Mouse (Mus musculus): ENCODE data around the gene Gm20662.

Gene Gm20662

GRCm38 (mm10) chr9:108054331-108055040 is 58.3 kb downstream of the Gm20662 start:
- DNase-seq (ENCODE audit: low read depth), result no peak

GRCm38 (mm10) chr9:108055061-108055460 is 58.9 kb downstream of the Gm20662 start:
- no peak for DNase-seq (ENCODE audit: low read depth)

GRCm38 (mm10) chr9:108055661-108056237 is 59.6 kb downstream of the Gm20662 start:
- no peak for DNase-seq (ENCODE audit: low read depth)

GRCm38 (mm10) chr9:108056361-108057261 is 60.5 kb downstream of the Gm20662 start:
- no peak for DNase-seq (ENCODE audit: low read depth)

GRCm38 (mm10) chr9:108057262-108057562 is 61.1 kb downstream of the Gm20662 start:
- DNase-seq (ENCODE audit: low read depth), result no peak

- DNase-seq (ENCODE audit: low read depth), result no peak
Observed at GRCm38 (mm10) chr9:108058291-108058690, 62.1 kb downstream of the Gm20662 start.

GRCm38 (mm10) chr9:108062142-108062541 is 66.0 kb downstream of the Gm20662 start:
- DNase-seq (ENCODE audit: low read depth), result no peak

GRCm38 (mm10) chr9:108063361-108063760 is 67.2 kb downstream of the Gm20662 start:
- no peak for DNase-seq (ENCODE audit: low read depth)

GRCm38 (mm10) chr9:108065491-108066011 is 69.4 kb downstream of the Gm20662 start:
- DNase-seq (ENCODE audit: low read depth), result no peak

GRCm38 (mm10) chr9:108067199-108067598 is 71.0 kb downstream of the Gm20662 start:
- DNase-seq (ENCODE audit: low read depth), result no peak

GRCm38 (mm10) chr9:108067900-108068299 is 71.8 kb downstream of the Gm20662 start:
- peak; percentile 71 for DNase-seq (ENCODE audit: low read depth)

- DNase-seq (ENCODE audit: low read depth), result no peak
Observed at GRCm38 (mm10) chr9:108069007-108069406, 72.9 kb downstream of the Gm20662 start.

GRCm38 (mm10) chr9:108069529-108069928 is 73.4 kb downstream of the Gm20662 start:
- no peak for DNase-seq (ENCODE audit: low read depth)

GRCm38 (mm10) chr9:108071801-108072200 is 75.7 kb downstream of the Gm20662 start:
- DNase-seq (ENCODE audit: low read depth), result no peak

GRCm38 (mm10) chr9:108072481-108072924 is 76.4 kb downstream of the Gm20662 start:
- DNase-seq (ENCODE audit: low read depth), result no peak

GRCm38 (mm10) chr9:108073141-108073930 is 77.2 kb downstream of the Gm20662 start:
- DNase-seq (ENCODE audit: low read depth), result no peak

GRCm38 (mm10) chr9:108080168-108080567 is 84.0 kb downstream of the Gm20662 start, which contains the start of gene Mst1:
TSS of gene Mst1 (plus strand) at chr9:108080436.
- no peak for DNase-seq (ENCODE audit: low read depth)

GRCm38 (mm10) chr9:108082549-108082948 is 86.4 kb downstream of the Gm20662 start:
- no peak for DNase-seq (ENCODE audit: low read depth)

GRCm38 (mm10) chr9:108082988-108083431 is 86.9 kb downstream of the Gm20662 start, which contains the start of gene Rnf123:
TSS of gene Rnf123 (minus strand) at chr9:108083346.
- no peak for DNase-seq (ENCODE audit: low read depth)

GRCm38 (mm10) chr9:108083561-108083960 is 87.4 kb downstream of the Gm20662 start:
- DNase-seq (ENCODE audit: low read depth), result no peak

- DNase-seq (ENCODE audit: low read depth), result no peak
Observed at GRCm38 (mm10) chr9:108085261-108085660, 89.1 kb downstream of the Gm20662 start.

Measured in fibroblast of lung, adult 2 months (primary cell).